Mouse (Mus musculus) mature B cell (primary cell): ENCODE measurements around the gene Upp1.
"Not testable (repeated sequence)": the region's sequence is repeated elsewhere in the genome, so short reads cannot be mapped to it uniquely, and the experiment has no call there.

Experiments
- in situ Hi-C: fragments of 300-500 bp; cut with MboI; formaldehyde crosslinking; loops from 2 replicates; pipeline ENCODE4 v1.14.3; 2019

The Upp1 gene

DNA sequence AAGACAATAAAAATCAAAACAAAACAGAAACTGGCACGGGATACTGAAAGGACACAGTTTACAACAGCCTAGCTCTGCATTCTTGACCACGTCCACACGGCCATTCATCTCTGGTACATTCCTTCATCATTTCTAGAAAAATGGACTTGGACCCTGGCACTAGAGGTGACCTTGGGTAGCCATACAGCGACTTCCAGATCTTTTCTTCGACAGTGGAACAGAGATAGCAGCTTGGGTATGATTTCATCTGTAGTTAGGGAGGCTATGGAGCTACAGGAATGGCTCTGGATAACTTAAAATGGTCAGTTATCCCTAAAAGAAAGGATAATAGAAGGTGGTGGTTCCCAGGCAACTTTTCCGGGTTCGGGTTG lies at the start of gene Upp1:
Gene Upp1 (plus strand): TSS at position 54 of the 371 bp plus-strand sequence.
- in situ Hi-C loops, result no loop called here

GRCm38 (mm10) chr11:9076444-9076843 lies 41.5 kb upstream of the Upp1 start:
- in situ Hi-C loops, result no loop called here

DNA sequence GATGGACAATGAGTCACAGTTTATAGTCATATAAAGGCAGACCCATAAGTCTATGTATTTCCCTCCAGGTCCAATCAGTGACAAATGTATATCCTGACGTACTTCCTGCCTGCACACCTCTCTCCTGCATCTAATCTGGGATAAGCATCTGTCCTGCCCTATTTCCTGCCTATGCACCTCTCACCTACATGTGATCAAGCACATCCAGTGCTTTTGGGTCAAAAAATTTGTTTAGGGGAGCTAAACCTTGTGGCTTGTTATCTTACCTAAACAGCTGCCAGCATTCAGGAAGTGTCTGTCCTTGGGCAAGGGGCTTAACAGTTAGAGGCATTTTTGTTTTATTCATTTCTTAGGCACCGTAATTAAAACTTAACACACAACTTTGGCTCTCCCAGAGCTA lies 4.7 kb upstream of the Upp1 start:
- in situ Hi-C loops, result no loop called here

DNA sequence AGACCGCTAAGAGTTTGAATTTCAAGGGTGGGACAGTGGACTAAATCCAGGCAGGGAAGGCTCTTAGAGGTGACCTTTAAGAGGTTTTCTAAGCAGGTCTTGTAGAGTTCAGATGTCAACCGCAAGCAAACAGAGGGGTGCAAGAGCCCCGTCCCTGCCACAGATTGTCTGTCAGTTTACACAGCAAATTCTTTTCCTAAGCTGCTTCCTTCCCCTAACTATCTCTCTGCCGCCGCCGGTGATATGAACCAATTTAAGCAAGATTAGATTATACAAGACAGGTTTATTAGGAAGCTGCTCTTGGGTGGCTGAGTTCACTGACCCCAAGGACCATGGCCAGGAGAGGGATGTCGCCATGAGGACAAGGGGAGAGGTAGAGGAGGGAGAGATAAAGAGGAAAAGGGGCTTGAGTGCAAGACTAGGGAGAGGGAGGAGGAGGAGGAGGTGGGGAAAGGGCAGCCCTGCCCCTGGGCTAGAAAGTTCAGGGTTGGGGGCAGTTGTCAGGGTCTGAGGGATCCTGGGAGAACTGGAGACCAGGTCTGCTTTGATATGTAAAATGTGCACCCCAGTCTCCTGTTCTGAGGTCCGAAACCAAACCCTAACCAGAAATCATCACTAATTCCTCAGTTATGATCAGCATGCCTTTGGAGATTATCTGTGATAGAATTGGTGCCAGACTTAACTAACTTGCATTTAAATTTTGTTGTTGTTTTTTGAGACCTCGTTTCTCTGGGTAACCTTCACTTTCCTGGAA lies 2.4 kb upstream of the Upp1 start:
- in situ Hi-C loops, result no loop called here

DNA sequence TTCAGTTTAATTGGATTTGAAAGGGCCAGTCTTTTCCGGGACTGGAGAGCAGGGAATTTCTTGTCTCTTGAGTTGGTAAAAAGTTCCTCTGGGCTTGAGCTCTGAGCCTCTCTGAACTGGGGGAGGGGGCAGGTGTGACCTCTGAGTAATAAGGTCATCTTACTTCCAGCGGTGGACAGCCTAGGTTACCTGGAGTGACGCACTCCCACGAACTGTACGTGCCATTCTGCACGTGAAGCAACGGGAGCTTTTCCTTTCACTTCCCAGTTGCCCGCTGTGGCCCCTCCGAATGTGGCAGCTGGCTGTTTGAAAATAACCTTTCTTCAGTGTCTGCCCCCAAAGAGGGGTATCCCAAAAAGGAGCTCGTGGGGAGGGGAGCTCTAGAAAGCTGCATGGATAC lies 1.8 kb upstream of the Upp1 start:
- in situ Hi-C loops, result no loop called here

- in situ Hi-C loops, result no loop called here
Observed at GRCm38 (mm10) chr11:9116916-9117315, 987 bp upstream of the Upp1 start.

DNA sequence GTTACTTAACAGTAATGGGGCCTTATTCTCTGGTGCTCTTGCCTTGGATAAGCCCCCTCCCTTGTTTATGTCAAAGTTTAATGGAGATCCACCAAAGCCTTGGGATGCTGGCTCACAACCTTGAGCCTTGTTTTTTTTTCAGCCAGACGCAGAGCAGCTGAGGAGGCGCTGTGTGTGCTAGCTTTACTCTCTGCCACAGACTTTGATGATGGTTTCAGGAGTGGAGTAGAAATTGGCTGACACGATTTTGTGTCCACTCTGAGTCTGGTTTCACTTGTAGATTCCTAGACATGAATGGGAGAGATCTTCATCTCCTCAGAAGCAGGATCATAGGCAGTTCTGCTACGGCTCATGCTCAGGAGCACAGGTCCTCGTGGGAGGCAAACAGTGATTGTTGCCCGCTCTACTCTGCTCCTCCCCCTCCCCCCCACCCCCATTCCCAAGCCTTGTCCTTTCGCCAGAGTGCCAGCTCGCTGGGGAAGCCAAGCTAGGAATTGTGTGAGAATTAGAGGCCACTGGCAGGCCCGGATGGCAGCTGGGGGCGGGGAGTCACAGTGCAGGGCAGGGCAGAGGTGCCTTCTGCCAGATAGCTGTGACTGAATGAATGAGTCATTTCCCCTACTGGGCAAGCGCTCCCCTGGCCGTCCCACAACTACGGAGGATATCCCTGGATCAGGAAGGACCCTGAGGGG lies 399 bp upstream of the Upp1 start:
- in situ Hi-C loops, result no loop called here

GRCm38 (mm10) chr11:9118421-9119121 lies 668 bp downstream of the Upp1 start:
- in situ Hi-C loops, result no loop called here

DNA sequence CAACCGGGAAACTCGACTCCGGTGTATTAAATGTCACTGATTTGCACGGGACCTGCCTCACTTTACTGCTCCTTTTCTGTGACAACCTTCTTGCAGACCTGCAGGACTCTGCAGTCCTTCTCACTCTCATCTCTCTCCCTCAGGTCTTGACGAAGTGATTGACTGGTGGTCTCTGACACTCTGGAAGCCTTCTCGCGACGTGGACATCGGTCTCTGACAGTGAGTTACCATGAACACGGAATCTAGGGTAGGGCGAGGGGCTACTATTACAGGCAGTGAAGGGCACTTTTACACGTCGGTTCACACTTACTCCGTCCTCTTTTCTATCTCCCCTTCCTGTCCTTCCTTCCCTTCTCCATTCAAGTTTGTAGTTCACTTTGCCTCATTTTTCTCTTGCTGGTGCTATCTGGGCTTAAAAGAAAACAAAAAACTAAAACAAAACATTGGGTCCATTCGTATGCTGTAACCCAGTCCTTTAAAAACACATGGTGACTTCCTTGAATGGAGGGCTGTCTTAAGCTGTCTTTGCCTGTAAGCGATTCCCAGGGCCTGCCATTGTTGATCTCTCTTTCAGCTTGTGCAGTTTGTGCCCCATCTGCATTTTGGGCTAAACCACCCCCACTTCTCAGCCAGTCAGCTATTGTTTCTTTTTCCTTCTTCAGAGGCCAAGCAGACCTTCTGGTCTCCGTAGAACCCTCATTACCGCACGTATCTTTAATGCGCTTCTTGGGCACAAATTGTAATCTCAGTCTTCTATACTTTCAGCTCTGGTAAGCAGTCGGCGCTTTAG lies 1.5 kb downstream of the Upp1 start:
- in situ Hi-C loops, result no loop called here

DNA sequence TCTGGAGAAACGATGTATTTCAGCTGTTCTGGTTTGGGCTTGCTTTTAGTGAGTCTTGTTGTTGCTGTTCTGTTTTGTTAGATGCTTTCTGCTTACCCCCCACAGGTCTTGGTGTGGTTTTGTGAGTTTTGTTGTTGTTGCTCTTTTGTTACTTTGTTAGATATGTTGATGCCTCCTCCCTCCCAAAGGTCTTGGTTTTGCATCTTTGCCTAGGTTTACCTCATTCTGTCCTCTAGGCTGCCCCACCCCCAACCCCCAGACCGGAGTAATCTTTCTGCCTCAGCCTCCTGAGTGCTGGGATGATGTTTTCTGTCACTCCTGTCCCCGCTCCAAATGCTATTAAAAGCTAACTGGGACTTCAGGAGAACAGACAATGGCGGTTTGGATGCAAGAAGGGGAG lies 4.4 kb downstream of the Upp1 start:
- in situ Hi-C loops, result no loop called here

GRCm38 (mm10) chr11:9126373-9127107 lies 8.6 kb downstream of the Upp1 start:
- in situ Hi-C loops, result no loop called here

DNA sequence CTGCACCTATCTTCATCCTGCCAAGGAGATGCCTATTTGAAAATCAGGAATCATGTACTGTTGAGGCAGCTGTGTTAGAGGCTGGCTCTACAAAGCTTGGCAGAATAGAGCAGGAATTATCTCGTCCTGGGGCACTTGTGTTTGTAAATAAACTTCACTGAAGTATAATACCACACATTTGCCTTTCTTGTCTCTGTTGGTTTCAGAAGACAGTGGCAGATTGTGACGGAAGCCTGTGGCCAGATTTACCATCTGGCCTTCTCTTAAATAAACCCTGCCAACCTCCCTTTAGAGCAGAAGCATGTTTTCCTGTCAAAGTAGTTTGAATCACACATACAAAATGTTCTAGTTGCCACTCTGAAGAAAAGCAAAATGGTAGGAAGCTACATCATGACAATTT lies 10.2 kb downstream of the Upp1 start:
- in situ Hi-C loops, result no loop called here

DNA sequence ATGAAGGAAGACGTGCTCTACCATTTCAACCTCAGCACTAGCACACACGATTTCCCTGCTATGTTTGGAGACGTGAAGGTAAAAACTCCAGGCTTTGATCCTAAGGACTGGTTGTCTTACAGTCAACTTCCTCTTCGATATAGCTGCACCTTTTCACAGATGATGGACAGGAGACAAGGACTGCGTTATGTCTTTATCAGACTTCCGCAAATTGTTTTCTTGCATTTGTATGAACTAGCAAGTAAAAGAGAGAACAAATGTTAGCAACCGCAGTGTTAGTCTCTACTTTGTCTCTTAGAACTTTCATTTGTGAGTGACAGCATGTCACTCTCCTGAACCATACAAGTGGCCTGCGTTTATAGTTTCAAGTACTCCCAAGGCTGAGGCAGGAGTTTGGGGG lies 11.6 kb downstream of the Upp1 start:
- in situ Hi-C loops, result no loop called here

- in situ Hi-C loops, result no loop called here
Observed at GRCm38 (mm10) chr11:9131688-9132087, 13.8 kb downstream of the Upp1 start.

- in situ Hi-C loops, result no loop called here
Observed at GRCm38 (mm10) chr11:9135589-9136246, 17.8 kb downstream of the Upp1 start.

GRCm38 (mm10) chr11:9136471-9136870 lies 18.6 kb downstream of the Upp1 start:
- in situ Hi-C loops, result no loop called here

DNA sequence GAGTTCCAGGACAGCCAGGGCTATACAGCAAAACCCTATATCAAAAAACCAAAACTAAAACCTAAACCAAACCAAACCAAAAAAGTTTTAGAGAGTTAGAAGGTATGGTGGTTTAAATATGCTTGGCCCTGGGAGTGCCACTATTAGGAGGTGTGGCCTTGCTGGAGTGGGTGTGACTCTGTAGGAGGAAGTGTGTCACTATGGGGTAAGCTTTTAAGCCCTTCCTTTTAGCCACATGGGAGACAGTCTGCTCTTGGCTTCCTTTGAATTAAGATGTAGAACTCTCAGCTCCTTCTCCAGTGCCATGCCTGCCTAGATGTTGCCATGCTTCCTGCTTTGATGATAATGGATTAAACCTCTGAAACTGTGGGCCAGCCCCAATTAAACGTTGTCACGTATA lies 27.2 kb downstream of the Upp1 start:
- in situ Hi-C loops, result no loop called here

- in situ Hi-C loops, result no loop called here
Observed at GRCm38 (mm10) chr11:9146115-9146514, 28.2 kb downstream of the Upp1 start.

GRCm38 (mm10) chr11:9146683-9147082 lies 28.8 kb downstream of the Upp1 start:
- in situ Hi-C loops, result no loop called here

- in situ Hi-C loops, result no loop called here
Observed at GRCm38 (mm10) chr11:9148206-9148605, 30.3 kb downstream of the Upp1 start.

- in situ Hi-C loops, result not testable (repeated sequence)
Observed at GRCm38 (mm10) chr11:9150403-9150802, 32.5 kb downstream of the Upp1 start.
